8 mouse cellular contexts compared by ENCODE assay signal in genomic region chr2:61493918-61494712, GRCm38 (mm10).
DNase-seq lines count a peak whose midpoint lies in the region; ATAC-seq and TF ChIP-seq lines count a peak whose summit lies in the region.

No protein-coding gene starts in this region.

- POLR2A ChIA-PET in Patski (lab: Charles Lee): no interaction called here

- peak; percentile 57 for ATAC-seq in Patski
- ATAC-seq in hindbrain, embryonic 11.5 days (ENCODE audit: low FRiP score): peak; percentile 45; the same call in 1 of the 2 replicates

- in situ Hi-C loops in Patski (cut with MboI; ENCODE audit: low pct_unique_long_range_greater_than_20kb): no loop called here

- peak overlapping the region; percentile 21; the same call in 1 of the 2 replicates for H3K4me2 ChIP-seq in hindbrain, embryonic 11.5 days (replicated peaks; ENCODE audit: low read depth, low read length)

- no peaks in the 10 kb centered on the region for H3K36me3 ChIP-seq in hindbrain, embryonic 11.5 days (ENCODE audit: control insufficient read depth, insufficient read depth, low read length)

- WGBS in hindbrain, embryonic 11.5 days: 47% methylated on average over 11 of the region's 11 CpGs

- no peak overlapping the region for H3K27ac ChIP-seq in hindbrain, embryonic 11.5 days (ENCODE audit: low read depth, low read length)

- peak; percentile 25 for DNase-seq in Patski (ENCODE audit: low read depth, low spot score)
- peak; percentile 75 for DNase-seq in cerebellum, adult 8-10 months
- DNase-seq in forelimb bud, embryonic 11.5 days (ENCODE audit: low read depth, low spot score): peak; percentile 83
- DNase-seq in hindbrain, embryonic 11.5 days (ENCODE audit: low spot score): peak; percentile 92
- DNase-seq in layer of hippocampus, postnatal 25 days (ENCODE audit: extremely low spot score in 1 of 2, low spot score in 1 of 2): peak; percentile 74 to 94
- peak; percentile 87 for DNase-seq in lung, postnatal 36 days
- peak; percentile 51 for DNase-seq in retina, postnatal 7 days (ENCODE audit: low read depth, low spot score)
- DNase-seq in thymus, postnatal 4 days: peak; percentile 87

- no peaks in the 10 kb centered on the region for H3K9me3 ChIP-seq in hindbrain, embryonic 11.5 days (ENCODE audit: control insufficient read depth, low read length)

- CTCF ChIA-PET in Patski (lab: Charles Lee): interaction anchor here (1.0 to 1.3 kb wide), 2 partner anchors 164 to 743 kb away, joined by 3 read pairs; no protein-coding TSS in a partner anchor

- H3K27me3 ChIP-seq in Patski: peaks cover 8% of the 10 kb centered on the region
- no peaks in the 10 kb centered on the region for H3K27me3 ChIP-seq in hindbrain, embryonic 11.5 days (ENCODE audit: control insufficient read depth, insufficient read depth, low read length)

- TF ChIP-seq CTCF in Patski (IDR thresholded peaks at IDR 0.05): peak; percentile 85

- H3K9ac ChIP-seq in hindbrain, embryonic 11.5 days (ENCODE audit: low read depth, low read length): no peak overlapping the region

- H3K4me1 ChIP-seq in hindbrain, embryonic 11.5 days (replicated peaks; ENCODE audit: control insufficient read depth, insufficient read depth, low read length): no peaks in the 10 kb centered on the region

- no peak overlapping the region for H3K4me3 ChIP-seq in hindbrain, embryonic 11.5 days (ENCODE audit: low read depth, low read length)

Comparison
In these comparisons a context has a peak if more than half of its experiments do, and no peak if none do; other contexts are left out.
1. DNase-seq: peak in every context shown above with its lines; median percentile 92 in hindbrain, embryonic 11.5 days; 87 in lung, postnatal 36 days; 87 in thymus, postnatal 4 days; 84 in layer of hippocampus, postnatal 25 days; 83 in forelimb bud, embryonic 11.5 days; 75 in cerebellum, adult 8-10 months; 51 in retina, postnatal 7 days; 25 in Patski.